Mouse (Mus musculus): Measurements from ENCODE around the gene Plekhg5. TPM values are rescaled to one million over a fixed set of nuclear protein-coding genes. Genes with fewer than 3 reads are reported as not detected.

The Plekhg5 gene
- polyA plus RNA-seq, 1 experiment from 2014 or later, result 8.2 TPM

- ATAC-seq (replicated peaks; ENCODE audit: low FRiP score), result no peak
- no peaks in the 10 kb centered on the region for H3K9me3 ChIP-seq (ENCODE audit: control insufficient read depth, low read length)
- H3K27ac ChIP-seq (ENCODE audit: low read depth, low read length), result no peak overlapping the region
Measured at GRCm38 (mm10) chr4:152077191-152077590, 4.9 kb downstream of the Plekhg5 start.

GRCm38 (mm10) chr4:152078105-152078530, 5.8 kb downstream of the Plekhg5 start:
- Histone ChIP-seq H3K4me3 (ENCODE audit: low read depth, low read length) (no peak overlapping the region), H3K4me2 (ENCODE audit: low read depth, low read length, severe bottlenecking) (no peak overlapping the region), H3K27ac (ENCODE audit: low read depth, low read length) (no peak overlapping the region), H3K4me1 (replicated peaks; ENCODE audit: control insufficient read depth, insufficient read depth, low read length) (no peaks in the 10 kb centered on the region), H3K9me3 (ENCODE audit: control insufficient read depth, low read length) (no peaks in the 10 kb centered on the region), H3K9ac (ENCODE audit: low read length) (no peak overlapping the region), H3K36me3 (ENCODE audit: control insufficient read depth, insufficient read depth, low read length) (no peaks in the 10 kb centered on the region), H3K27me3 (ENCODE audit: control insufficient read depth, insufficient read depth, low read length) (no peaks in the 10 kb centered on the region)
- WGBS, result 96% methylated on average over 10 of the region's 10 CpGs
- ATAC-seq (replicated peaks; ENCODE audit: low FRiP score) (no peak), DNase-seq (ENCODE audit: low spot score) (no peak)

More at GRCm38 (mm10) chr4:152077191-152077590, 4.9 kb downstream of the Plekhg5 start:
- Histone ChIP-seq H3K4me2 (ENCODE audit: low read depth, low read length, severe bottlenecking) (no peak overlapping the region), H3K9ac (ENCODE audit: low read length) (no peak overlapping the region), H3K36me3 (ENCODE audit: control insufficient read depth, insufficient read depth, low read length) (no peaks in the 10 kb centered on the region), H3K4me3 (ENCODE audit: low read depth, low read length) (no peak overlapping the region), H3K27me3 (ENCODE audit: control insufficient read depth, insufficient read depth, low read length) (no peaks in the 10 kb centered on the region), H3K4me1 (replicated peaks; ENCODE audit: control insufficient read depth, insufficient read depth, low read length) (no peaks in the 10 kb centered on the region)
- no peak for DNase-seq (ENCODE audit: low spot score)
- WGBS, result 90% methylated on average over 9 of the region's 9 CpGs

GRCm38 (mm10) chr4:152079261-152079660, 7.0 kb downstream of the Plekhg5 start:
- ATAC-seq (replicated peaks; ENCODE audit: low FRiP score) (no peak), DNase-seq (ENCODE audit: low spot score) (no peak)
- no peaks in the 10 kb centered on the region for H3K4me1 ChIP-seq (replicated peaks; ENCODE audit: control insufficient read depth, insufficient read depth, low read length)
- H3K9ac ChIP-seq (ENCODE audit: low read length), result no peak overlapping the region
- H3K27me3 ChIP-seq (ENCODE audit: control insufficient read depth, insufficient read depth, low read length), result no peaks in the 10 kb centered on the region
- no peak overlapping the region for H3K4me2 ChIP-seq (ENCODE audit: low read depth, low read length, severe bottlenecking)
- no peaks in the 10 kb centered on the region for H3K36me3 ChIP-seq (ENCODE audit: control insufficient read depth, insufficient read depth, low read length)
- no peaks in the 10 kb centered on the region for H3K9me3 ChIP-seq (ENCODE audit: control insufficient read depth, low read length)
- H3K27ac ChIP-seq (ENCODE audit: low read depth, low read length), result no peak overlapping the region
- no peak overlapping the region for H3K4me3 ChIP-seq (ENCODE audit: low read depth, low read length)
- 91% methylated on average over 3 of the region's 3 CpGs for WGBS

- Histone ChIP-seq H3K4me3 (ENCODE audit: low read depth, low read length) (no peak overlapping the region), H3K27ac (ENCODE audit: low read depth, low read length) (no peak overlapping the region), H3K4me1 (replicated peaks; ENCODE audit: control insufficient read depth, insufficient read depth, low read length) (no peaks in the 10 kb centered on the region), H3K9me3 (ENCODE audit: control insufficient read depth, low read length) (no peaks in the 10 kb centered on the region), H3K9ac (ENCODE audit: low read length) (no peak overlapping the region), H3K4me2 (ENCODE audit: low read depth, low read length, severe bottlenecking) (no peak overlapping the region), H3K36me3 (ENCODE audit: control insufficient read depth, insufficient read depth, low read length) (no peaks in the 10 kb centered on the region), H3K27me3 (ENCODE audit: control insufficient read depth, insufficient read depth, low read length) (no peaks in the 10 kb centered on the region)
- DNase-seq (ENCODE audit: low spot score) (no peak), ATAC-seq (replicated peaks; ENCODE audit: low FRiP score) (no peak)
- WGBS, result 82% methylated on average over 7 of the region's 7 CpGs
Measured at GRCm38 (mm10) chr4:152079931-152080330, 7.6 kb downstream of the Plekhg5 start.

GRCm38 (mm10) chr4:152083611-152084220, 11.4 kb downstream of the Plekhg5 start:
- H3K9ac ChIP-seq (ENCODE audit: low read length), result no peak overlapping the region
- H3K27me3 ChIP-seq (ENCODE audit: control insufficient read depth, insufficient read depth, low read length), result peaks cover 2% of the 10 kb centered on the region; the same call in 1 of the 2 replicates
- H3K27ac ChIP-seq (ENCODE audit: low read depth, low read length), result no peak overlapping the region
- WGBS, result 70% methylated on average over 7 of the region's 7 CpGs
- DNase-seq (ENCODE audit: low spot score) (no peak), ATAC-seq (replicated peaks; ENCODE audit: low FRiP score) (no peak)
- H3K4me2 ChIP-seq (ENCODE audit: low read depth, low read length, severe bottlenecking), result no peak overlapping the region
- H3K36me3 ChIP-seq (ENCODE audit: control insufficient read depth, insufficient read depth, low read length), result no peaks in the 10 kb centered on the region
- H3K4me3 ChIP-seq (ENCODE audit: low read depth, low read length), result no peak overlapping the region
- H3K9me3 ChIP-seq (ENCODE audit: control insufficient read depth, low read length), result no peaks in the 10 kb centered on the region
- H3K4me1 ChIP-seq (replicated peaks; ENCODE audit: control insufficient read depth, insufficient read depth, low read length), result peaks cover 3% of the 10 kb centered on the region

- 91% methylated on average over 7 of the region's 7 CpGs for WGBS
- ATAC-seq (replicated peaks; ENCODE audit: low FRiP score), result no peak
- DNase-seq (ENCODE audit: low spot score), result no peak
- no peak overlapping the region for H3K4me3 ChIP-seq (ENCODE audit: low read depth, low read length)
- no peak overlapping the region for H3K9ac ChIP-seq (ENCODE audit: low read length)
- H3K36me3 ChIP-seq (ENCODE audit: control insufficient read depth, insufficient read depth, low read length), result no peaks in the 10 kb centered on the region
- no peaks in the 10 kb centered on the region for H3K9me3 ChIP-seq (ENCODE audit: control insufficient read depth, low read length)
- H3K27ac ChIP-seq (ENCODE audit: low read depth, low read length), result no peak overlapping the region
- H3K4me2 ChIP-seq (ENCODE audit: low read depth, low read length, severe bottlenecking), result no peak overlapping the region
- peaks cover 2% of the 10 kb centered on the region; the same call in 1 of the 2 replicates for H3K27me3 ChIP-seq (ENCODE audit: control insufficient read depth, insufficient read depth, low read length)
- H3K4me1 ChIP-seq (replicated peaks; ENCODE audit: control insufficient read depth, insufficient read depth, low read length), result peaks cover 3% of the 10 kb centered on the region
Measured at GRCm38 (mm10) chr4:152084616-152085015, 12.3 kb downstream of the Plekhg5 start.

DNA sequence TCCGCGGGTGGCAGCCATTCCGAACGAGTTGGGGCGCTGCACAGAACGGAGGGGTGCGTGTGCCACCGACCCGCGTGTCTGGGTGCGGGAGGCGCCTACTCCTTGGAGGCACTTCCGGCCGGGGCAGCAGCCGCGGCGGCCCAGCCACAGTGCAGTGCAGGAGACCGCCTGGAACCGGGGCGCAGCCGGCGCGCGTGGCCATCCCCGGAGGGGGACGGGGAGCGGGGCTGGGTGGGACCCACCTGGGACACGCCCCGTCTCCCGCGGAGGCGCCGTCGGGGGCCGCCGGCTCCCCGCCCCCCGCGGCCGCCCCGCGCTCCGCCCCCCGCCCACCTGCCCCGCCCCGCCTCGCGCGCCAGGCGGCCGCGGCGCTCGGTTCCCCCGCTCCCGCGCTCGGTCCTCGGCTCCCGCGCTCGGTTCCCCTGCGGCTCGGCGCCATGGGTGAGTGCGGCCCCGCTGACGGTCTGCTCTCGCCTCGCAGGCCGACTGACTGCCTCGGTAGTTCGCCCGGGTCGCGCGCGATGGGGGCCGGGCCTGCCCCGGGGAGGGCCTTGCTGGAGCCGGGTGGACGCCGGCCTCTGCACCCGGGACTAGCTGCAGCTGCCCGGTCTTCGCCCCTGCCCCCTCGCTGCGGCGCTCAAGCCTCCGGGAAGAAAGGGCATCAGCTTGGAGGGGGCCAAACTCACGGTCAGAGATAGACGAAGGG, 14.4 kb downstream of the Plekhg5 start:
- Histone ChIP-seq H3K4me2 (ENCODE audit: low read depth, low read length, severe bottlenecking) (peak overlapping the region; percentile 97), H3K4me3 (ENCODE audit: low read depth, low read length) (peak overlapping the region; percentile 75), H3K4me1 (replicated peaks; ENCODE audit: control insufficient read depth, insufficient read depth, low read length) (peaks cover 3% of the 10 kb centered on the region), H3K9me3 (ENCODE audit: control insufficient read depth, low read length) (no peaks in the 10 kb centered on the region), H3K27me3 (ENCODE audit: control insufficient read depth, insufficient read depth, low read length) (peaks cover 2% of the 10 kb centered on the region; the same call in 1 of the 2 replicates), H3K27ac (ENCODE audit: low read depth, low read length) (0 out of 2 replicates have a peak overlapping the region, but pooled peaks have one; percentile 10), H3K36me3 (ENCODE audit: control insufficient read depth, insufficient read depth, low read length) (no peaks in the 10 kb centered on the region), H3K9ac (ENCODE audit: low read length) (peak overlapping the region; percentile 81)
- ATAC-seq (replicated peaks; ENCODE audit: low FRiP score) (peak; percentile 68), DNase-seq (ENCODE audit: low spot score) (peak; percentile 78)
- under 1% methylated on average over 61 of the region's 92 CpGs for WGBS

- WGBS, result 6% methylated on average over 12 of the region's 12 CpGs
- H3K9ac ChIP-seq (ENCODE audit: low read length), result peak overlapping the region; percentile 81
- no peaks in the 10 kb centered on the region for H3K36me3 ChIP-seq (ENCODE audit: control insufficient read depth, insufficient read depth, low read length)
- H3K4me2 ChIP-seq (ENCODE audit: low read depth, low read length, severe bottlenecking), result peak overlapping the region; percentile 97
- ATAC-seq (replicated peaks; ENCODE audit: low FRiP score) (no peak; the same call in 1 of the 2 replicates), DNase-seq (ENCODE audit: low spot score) (no peak)
- H3K27me3 ChIP-seq (ENCODE audit: control insufficient read depth, insufficient read depth, low read length), result peaks cover 2% of the 10 kb centered on the region; the same call in 1 of the 2 replicates
- H3K9me3 ChIP-seq (ENCODE audit: control insufficient read depth, low read length), result no peaks in the 10 kb centered on the region
- peak overlapping the region; percentile 75 for H3K4me3 ChIP-seq (ENCODE audit: low read depth, low read length)
- no peak overlapping the region for H3K27ac ChIP-seq (ENCODE audit: low read depth, low read length)
- H3K4me1 ChIP-seq (replicated peaks; ENCODE audit: control insufficient read depth, insufficient read depth, low read length), result peaks cover 3% of the 10 kb centered on the region
Measured at GRCm38 (mm10) chr4:152087211-152088081, 15.1 kb downstream of the Plekhg5 start.
